Mouse (Mus musculus) spleen, adult 2 months (tissue): ENCODE measurements around the gene Six3. TPM values are rescaled to one million over a fixed set of nuclear protein-coding genes. Genes with fewer than 3 reads are reported as not detected.

ENCODE experiments used
- DNase-seq, 2 experiments: peaks; one replicate each; pipeline versions ENCODE4 v3.0.0 to v3.0.0-alpha.2; 2012 to 2021; ENCODE audit warnings: low spot score in 2 of 2, low read depth in 1 of 2
- H3K27ac ChIP-seq: fragments of 200-500 bp; 2 replicates; pipeline ENCODE4 v1.5.1; 2012; ENCODE audit warnings: low read length, inconsistent platforms; ENCODE audit not compliant: insufficient read depth
- H3K27me3 ChIP-seq: fragments of 200-500 bp; 2 replicates; pipeline ENCODE4 v1.6.1; 2012; ENCODE audit warnings: mild to moderate bottlenecking, moderate library complexity, low read length, inconsistent platforms; ENCODE audit not compliant: control insufficient read depth, insufficient read depth
- H3K36me3 ChIP-seq: fragments of 200-500 bp; 2 replicates; pipeline ENCODE4 v1.6.1; 2012; ENCODE audit warnings: mild to moderate bottlenecking, low read length, inconsistent platforms; ENCODE audit not compliant: control insufficient read depth, insufficient read depth
- H3K4me1 ChIP-seq: fragments of 200-500 bp; 2 replicates; pipeline ENCODE4 v1.6.1; 2011; ENCODE audit warnings: inconsistent platforms; ENCODE audit not compliant: control insufficient read depth, insufficient read depth, insufficient read length
- H3K4me3 ChIP-seq: fragments of 200-500 bp; 2 replicates; pipeline ENCODE4 v1.5.1; 2011; ENCODE audit warnings: mild to moderate bottlenecking, inconsistent platforms; ENCODE audit not compliant: insufficient read depth, insufficient read length; ENCODE audit errors: extremely low read depth
- CTCF ChIP-seq: fragments of 200-500 bp; IDR thresholded peaks from 2 replicates; pipeline ENCODE4 v1.5.1; 2011; ENCODE audit warnings: mild to moderate bottlenecking, inconsistent platforms; ENCODE audit not compliant: insufficient read depth, insufficient read length, insufficient replicate concordance; ENCODE audit errors: extremely low read depth
- POLR2A ChIP-seq: fragments of 200-500 bp; IDR thresholded peaks from 2 replicates; pipeline ENCODE4 v1.6.1; 2011; ENCODE audit warnings: low read depth, low read length, inconsistent platforms
- WGBS: fragments of 180-500 bp; shearing (Covaris S2); methylation state at CpG from one replicate; pipeline ENCODE4 v1.1.7; 2018; 5-methylcytosine and 5-hydroxymethylcytosine counted together
- polyA plus RNA-seq: library from polyadenylated mRNA; depleted of rRNA; stranded (reverse); fragments of >200 nt; gene quantifications from 2 replicates; pipeline ENCODE4 v1.2.3, GENCODE M21; 2012

The Six3 gene
- polyA plus RNA-seq, 1 experiment, result 0.13 TPM

DNA sequence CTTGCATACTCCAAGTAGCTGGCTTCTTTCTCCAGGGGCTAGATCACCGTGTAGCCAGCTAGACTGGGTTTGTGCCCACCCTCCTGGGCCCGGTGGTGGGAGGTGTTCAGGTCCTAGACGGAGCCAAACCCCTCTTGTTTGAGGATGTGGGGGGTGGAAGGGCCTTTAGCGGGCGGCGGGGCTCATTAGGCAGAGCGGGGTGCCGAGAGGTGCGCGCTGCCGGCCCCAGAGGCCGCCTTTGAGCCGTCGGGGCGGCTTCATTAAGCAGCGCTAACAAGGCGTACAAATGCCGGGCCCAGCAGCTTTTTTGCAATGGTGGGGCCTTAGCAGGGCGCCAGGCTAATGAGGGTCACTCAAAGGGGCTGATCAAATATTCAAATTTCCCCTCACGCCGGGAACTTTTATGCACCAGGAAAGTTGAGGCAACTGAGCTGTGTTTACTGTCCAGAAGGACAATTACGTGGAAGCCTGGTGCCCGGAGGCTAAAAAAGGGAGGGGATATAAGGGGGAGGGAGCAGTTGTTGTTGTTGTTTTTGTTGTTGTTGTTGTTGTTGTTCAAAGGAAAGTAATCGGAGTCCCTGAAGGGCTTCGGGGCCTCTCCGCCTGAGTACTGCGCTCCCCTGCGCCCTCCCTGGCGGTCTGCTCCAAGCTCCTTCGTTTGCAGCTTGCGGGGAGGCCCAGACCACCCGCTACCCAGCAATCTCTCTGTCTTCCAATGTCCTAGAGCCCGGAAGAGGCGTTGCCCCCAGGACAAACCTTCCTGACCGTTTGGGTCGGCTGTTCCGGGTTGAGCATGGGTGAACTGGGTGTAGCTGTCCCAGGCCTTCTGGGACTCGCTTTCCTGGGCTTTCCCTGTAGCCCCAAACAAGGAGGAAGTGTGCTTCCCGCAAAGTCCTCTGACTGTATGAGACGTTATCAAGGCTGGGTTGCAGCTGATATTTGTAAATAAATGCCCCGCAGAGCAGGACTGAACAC lies 3.4 kb downstream of the Six3 start:
- H3K27ac ChIP-seq, result no peak overlapping the region
- no peaks in the 10 kb centered on the region for H3K4me1 ChIP-seq
- H3K36me3 ChIP-seq, result no peaks in the 10 kb centered on the region
- TF ChIP-seq CTCF, result no peak
- no peak for TF ChIP-seq POLR2A
- H3K27me3 ChIP-seq, result peaks cover 41% of the 10 kb centered on the region
- 10% methylated on average over 41 of the region's 41 CpGs for WGBS
- DNase-seq, result no peak
- no peak overlapping the region for H3K4me3 ChIP-seq

DNA sequence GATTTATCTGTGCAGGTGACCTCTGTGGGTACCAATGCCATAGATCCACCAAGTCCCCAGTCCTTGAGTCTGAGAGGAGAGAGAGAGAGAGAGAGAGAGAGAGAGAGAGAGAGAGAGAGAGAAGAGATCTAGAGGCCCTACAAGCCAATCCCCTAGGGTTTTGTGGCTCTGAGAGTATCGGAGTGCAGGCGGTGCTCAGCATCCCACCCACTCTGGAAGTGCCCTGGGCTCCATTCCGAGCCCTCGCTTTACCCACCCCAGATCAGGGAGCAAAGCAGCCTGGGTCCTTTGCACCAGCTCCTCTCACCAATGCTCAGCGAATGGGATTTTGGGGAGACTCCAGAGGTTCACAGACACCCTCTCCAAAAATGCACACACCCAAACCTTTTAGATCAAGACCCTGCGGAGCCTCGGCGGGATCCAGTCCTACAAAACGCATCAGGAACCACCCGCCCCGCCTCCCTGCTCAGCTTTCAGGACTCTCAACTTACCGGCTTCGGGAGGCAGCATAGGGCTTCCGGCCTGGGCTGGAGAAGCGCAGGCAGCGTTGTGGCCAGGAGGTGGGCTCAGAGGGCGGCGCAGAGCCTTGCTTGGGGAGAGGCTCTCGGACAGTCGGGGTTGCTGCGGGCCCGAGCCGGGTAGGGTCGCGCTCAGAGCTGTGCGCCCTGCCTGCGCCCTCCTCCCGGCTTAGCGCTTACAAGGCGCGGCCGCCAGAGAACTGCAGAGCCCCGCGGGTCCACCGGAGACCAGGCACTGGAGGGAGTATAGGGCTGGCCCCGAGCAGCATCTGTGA lies 4.4 kb downstream of the Six3 start:
- TF ChIP-seq CTCF, result no peak
- TF ChIP-seq POLR2A, result no peak
- H3K36me3 ChIP-seq, result no peaks in the 10 kb centered on the region
- WGBS, result 5% methylated on average over 35 of the region's 36 CpGs
- DNase-seq, result no peak
- H3K4me1 ChIP-seq, result no peaks in the 10 kb centered on the region
- H3K4me3 ChIP-seq, result no peak overlapping the region
- H3K27me3 ChIP-seq, result peaks cover 42% of the 10 kb centered on the region
- no peak overlapping the region for H3K27ac ChIP-seq

DNA sequence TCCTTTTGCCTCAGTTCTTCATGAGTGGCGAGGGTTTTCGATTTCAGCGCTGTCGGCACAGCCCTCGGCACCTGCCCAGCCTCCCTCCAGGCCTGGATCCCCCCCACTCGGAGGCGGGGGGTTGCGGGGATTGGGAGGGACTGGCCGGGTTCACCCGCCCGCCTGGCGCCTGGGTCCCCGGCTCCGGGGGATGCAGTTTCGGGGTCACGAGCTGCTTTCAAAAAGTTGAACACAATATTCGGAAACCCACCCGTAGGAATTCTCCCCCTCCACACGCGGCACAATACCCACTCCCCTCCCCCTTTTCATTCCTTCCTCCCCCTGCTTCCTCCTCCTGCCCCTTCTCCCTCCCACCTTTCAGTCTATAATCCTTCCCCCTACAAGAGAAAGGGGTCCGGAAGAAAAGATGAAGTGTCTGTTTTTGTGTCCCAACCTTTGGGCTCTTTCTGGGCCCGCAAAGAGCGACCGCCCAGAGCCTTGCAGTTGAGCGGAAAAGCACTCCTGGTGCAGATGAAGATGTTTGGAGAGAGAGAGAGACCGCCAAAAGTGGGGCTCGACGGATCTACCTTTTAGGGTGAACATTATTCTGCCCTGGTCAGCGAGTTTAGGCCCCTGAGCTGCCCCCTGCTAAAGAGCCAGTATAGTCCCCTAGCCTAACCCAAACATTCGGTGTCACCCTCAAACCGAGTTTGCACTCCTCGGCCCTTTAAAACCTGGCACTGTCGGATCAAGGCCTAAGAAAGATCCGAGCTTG lies 5.1 kb downstream of the Six3 start:
- 7% methylated on average over 34 of the region's 34 CpGs for whole genome bisulfite sequencing
- H3K27ac ChIP-seq, result no peak overlapping the region
- no peak overlapping the region for H3K4me3 ChIP-seq
- peaks cover 44% of the 10 kb centered on the region for H3K27me3 ChIP-seq
- TF ChIP-seq CTCF (no peak), POLR2A (no peak)
- DNase-seq, result no peak
- no peaks in the 10 kb centered on the region for H3K36me3 ChIP-seq
- H3K4me1 ChIP-seq, result no peaks in the 10 kb centered on the region

- Histone ChIP-seq H3K27ac (no peak overlapping the region), H3K27me3 (peaks cover 45% of the 10 kb centered on the region), H3K4me3 (no peak overlapping the region), H3K36me3 (no peaks in the 10 kb centered on the region), H3K4me1 (no peaks in the 10 kb centered on the region)
- WGBS, result 18% methylated on average over 20 of the region's 20 CpGs
- DNase-seq, result no peak
- no peak for TF ChIP-seq POLR2A
- TF ChIP-seq CTCF, result no peak
Measured at GRCm38 (mm10) chr17:85619113-85620085, 6.0 kb downstream of the Six3 start.

- TF ChIP-seq POLR2A (no peak), CTCF (no peak)
- peaks cover 41% of the 10 kb centered on the region for H3K27me3 ChIP-seq
Measured at GRCm38 (mm10) chr17:85620086-85620481, 6.7 kb downstream of the Six3 start.

More at GRCm38 (mm10) chr17:85620086-85620481, 6.7 kb downstream of the Six3 start:
- Histone ChIP-seq H3K4me3 (no peak overlapping the region), H3K4me1 (no peaks in the 10 kb centered on the region), H3K36me3 (no peaks in the 10 kb centered on the region), H3K27ac (no peak overlapping the region)
- DNase-seq, result no peak
- WGBS, result 15% methylated on average over 6 of the region's 6 CpGs
